Mouse (Mus musculus): Measurements from ENCODE around the gene Gsg1l.

- TF ChIP-seq EP300 (IDR thresholded peaks at IDR 0.05; ENCODE audit: low read depth) (no peak), CTCF (IDR thresholded peaks at IDR 0.05; ENCODE audit: low read depth) (no peak)
Observed at GRCm38 (mm10) chr7:126005274-126005673, 76.9 kb downstream of the Gsg1l start.

Measured in liver, embryonic 14.5 days (tissue).